Mouse (Mus musculus) MEL (cell line): Measurements from ENCODE around the gene Pyurf.

Source experiments
- BHLHE40 ChIP-seq: IDR thresholded peaks from 2 replicates; pipeline ENCODE4 v1.6.1; 2012; ENCODE audit warnings: low read depth, mild to moderate bottlenecking, inconsistent platforms, low read length, improper control_type of control experiment, borderline replicate concordance
- CHD2 ChIP-seq: IDR thresholded peaks from 2 replicates; pipeline ENCODE4 v1.6.1; 2011; ENCODE audit warnings: low read length, improper control_type of control experiment
- CTCF ChIP-seq, 3 experiments: IDR thresholded peaks in 2 of 3; conservative IDR thresholded peaks in 1 of 3; 2 replicates each; pipeline ENCODE4 v1.5.1; 2011 to 2012; ENCODE audit warnings: low read length in 3 of 3, low read depth in 2 of 3, mild to moderate bottlenecking in 2 of 3, improper control_type of control experiment in 1 of 3, inconsistent platforms in 1 of 3, mixed read lengths in 1 of 3, moderate library complexity in 1 of 3; ENCODE audit not compliant: control insufficient read depth in 1 of 3, insufficient read depth in 1 of 3, poor library complexity in 1 of 3, severe bottlenecking in 1 of 3
- E2F4 ChIP-seq: IDR thresholded peaks from 2 replicates; pipeline ENCODE4 v1.6.1; 2011; ENCODE audit warnings: low read depth, low read length, improper control_type of control experiment, borderline replicate concordance
- EP300 ChIP-seq, 2 experiments: IDR thresholded peaks; 2 replicates each; pipeline ENCODE4 v1.6.1; 2011; ENCODE audit warnings: improper control_type of control experiment in 2 of 2, low read length in 2 of 2, low read depth in 1 of 2, mild to moderate bottlenecking in 1 of 2
- GATA1 ChIP-seq: IDR thresholded peaks from 2 replicates; pipeline ENCODE4 v1.6.1; 2011; ENCODE audit warnings: low read depth, low read length, improper control_type of control experiment
- KAT2A ChIP-seq: conservative IDR thresholded peaks from 2 replicates; pipeline ENCODE4 v1.6.1; 2012; ENCODE audit warnings: low read depth, low read length, improper control_type of control experiment, inconsistent platforms
- NRF1 ChIP-seq: IDR thresholded peaks from 2 replicates; pipeline ENCODE4 v1.6.1; 2014; ENCODE audit warnings: low read depth, mild to moderate bottlenecking, inconsistent platforms, low read length, improper control_type of control experiment, moderate library complexity; ENCODE audit not compliant: poor library complexity, insufficient read depth, severe bottlenecking
- POLR2A ChIP-seq, 2 experiments: IDR thresholded peaks; 2 replicates each; pipeline ENCODE4 v1.6.1; 2011 to 2012; ENCODE audit warnings: low read length in 2 of 2, mild to moderate bottlenecking in 2 of 2, control low read depth in 1 of 2, improper control_type of control experiment in 1 of 2, low read depth in 1 of 2, moderate library complexity in 1 of 2; ENCODE audit not compliant: control insufficient read depth in 1 of 2, insufficient read depth in 1 of 2, poor library complexity in 1 of 2
- POLR2AphosphoS2 ChIP-seq: IDR thresholded peaks from 2 replicates; pipeline ENCODE4 v1.6.1; 2011; ENCODE audit warnings: low read length, improper control_type of control experiment
- TAL1 ChIP-seq: IDR thresholded peaks from 2 replicates; pipeline ENCODE4 v1.6.1; 2012; ENCODE audit warnings: mild to moderate bottlenecking, inconsistent platforms, low read length, moderate library complexity, mixed read lengths
- USF2 ChIP-seq, 2 experiments: IDR thresholded peaks; 2 replicates each; pipeline ENCODE4 v1.6.1; 2011 to 2012; ENCODE audit warnings: improper control_type of control experiment in 2 of 2, low read length in 2 of 2, borderline replicate concordance in 1 of 2, inconsistent platforms in 1 of 2, low read depth in 1 of 2, mild to moderate bottlenecking in 1 of 2; ENCODE audit not compliant: insufficient read depth in 1 of 2
- ZMIZ1 ChIP-seq: IDR thresholded peaks from 2 replicates; pipeline ENCODE4 v1.6.1; 2012; ENCODE audit warnings: low read depth, mild to moderate bottlenecking, inconsistent platforms, low read length, improper control_type of control experiment, moderate library complexity

DNA sequence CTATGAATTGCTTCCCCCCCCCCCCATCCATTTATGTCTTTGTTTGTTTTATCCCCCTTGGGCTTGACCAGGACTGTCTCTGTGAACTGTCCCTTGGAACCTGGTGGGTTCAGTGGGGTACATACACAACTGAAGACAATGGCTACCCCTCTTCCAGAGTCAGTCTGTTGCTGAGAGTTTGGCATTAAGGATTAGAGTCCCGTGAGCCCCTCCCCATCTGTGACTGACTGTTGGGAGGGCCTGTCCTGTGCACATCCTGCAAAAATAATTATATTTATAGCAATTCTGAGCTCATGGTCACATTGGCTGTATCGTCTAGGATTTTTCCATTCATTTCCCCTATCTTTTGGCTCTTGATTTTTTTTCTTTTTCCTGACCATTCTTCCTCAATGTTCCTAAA lies 11.8 kb upstream of the Pyurf start:
- TF ChIP-seq POLR2A (IDR thresholded peaks at IDR 0.05; ENCODE audit: control insufficient read depth in 1 of 2, insufficient read depth in 1 of 2, low read depth in 1 of 2, low read length in 2 of 2, poor library complexity in 1 of 2), result no peak
- no peak for TF ChIP-seq POLR2AphosphoS2
- TF ChIP-seq CTCF (IDR thresholded peaks at IDR 0.05 in 2 of 3, conservative IDR thresholded peaks at IDR 0.05 in 1 of 3; ENCODE audit: control insufficient read depth in 1 of 3, insufficient read depth in 1 of 3, low read depth in 2 of 3, low read length in 3 of 3, poor library complexity in 1 of 3, severe bottlenecking in 1 of 3), result no peak
- TF ChIP-seq GATA1, result no peak
- TF ChIP-seq USF2 (IDR thresholded peaks at IDR 0.05; ENCODE audit: borderline replicate concordance in 1 of 2, insufficient read depth in 1 of 2, low read depth in 1 of 2, low read length in 2 of 2), result no peak
- no peak for TF ChIP-seq EP300 (IDR thresholded peaks at IDR 0.05; ENCODE audit: low read depth in 1 of 2, low read length in 2 of 2)
- TF ChIP-seq ZMIZ1, result no peak
- no peak for TF ChIP-seq BHLHE40
- no peak for TF ChIP-seq TAL1
- TF ChIP-seq E2F4, result no peak
- TF ChIP-seq NRF1, result no peak
- TF ChIP-seq KAT2A, result no peak
- TF ChIP-seq CHD2, result no peak
